Mouse (Mus musculus): Measurements from ENCODE around the gene Bhlhe40. TPM values are rescaled to one million over a fixed set of nuclear protein-coding genes. Genes with fewer than 3 reads are reported as not detected.

Bhlhe40 gene
- polyA plus RNA-seq (2014; fragmentation: Nextera tagmentation; extraction: Ambion mirVana): 2.1 and 3.0 TPM in 2 replicates

- peak within 1 kb of the TSS; percentile 75 for H3K27ac ChIP-seq (ENCODE audit: low read depth, low read length)
- no peaks in the 10 kb centered on the region for H3K36me3 ChIP-seq (ENCODE audit: control insufficient read depth, insufficient read depth, low read length)
- no peaks in the 10 kb centered on the region; the same call in 1 of the 2 replicates for H3K4me1 ChIP-seq (replicated peaks; ENCODE audit: control insufficient read depth, insufficient read depth, low read length)
- peak; percentile 73 for ATAC-seq (ENCODE audit: low FRiP score)
- peak within 1 kb of the TSS; percentile 58 for H3K4me3 ChIP-seq (ENCODE audit: low read depth, low read length)
- H3K27me3 ChIP-seq (ENCODE audit: control insufficient read depth, insufficient read depth, low read length): peaks cover 10% of the 10 kb centered on the region
- WGBS: under 1% methylated on average over 15 of the region's 43 CpGs
- H3K9ac ChIP-seq (ENCODE audit: low read depth, low read length): peak within 1 kb of the TSS; percentile 35
- DNase-seq (ENCODE audit: low spot score): peak; percentile 70
- H3K4me2 ChIP-seq (replicated peaks; ENCODE audit: low read depth, low read length): peak within 1 kb of the TSS; percentile 100
- no peaks in the 10 kb centered on the region for H3K9me3 ChIP-seq (ENCODE audit: control insufficient read depth, low read length)
Measured at GRCm38 (mm10) chr6:108660206-108660877, at the start of gene Bhlhe40. Gene Bhlhe40, plus strand, starts transcription at chr6:108660629.

- Histone ChIP-seq H3K4me2 (replicated peaks; ENCODE audit: low read depth, low read length) (no peak overlapping the region), H3K27ac (ENCODE audit: low read depth, low read length) (no peak overlapping the region), H3K4me1 (replicated peaks; ENCODE audit: control insufficient read depth, insufficient read depth, low read length) (no peaks in the 10 kb centered on the region), H3K9ac (ENCODE audit: low read depth, low read length) (no peak overlapping the region), H3K27me3 (ENCODE audit: control insufficient read depth, insufficient read depth, low read length) (no peaks in the 10 kb centered on the region), H3K4me3 (ENCODE audit: low read depth, low read length) (no peak overlapping the region), H3K36me3 (ENCODE audit: control insufficient read depth, insufficient read depth, low read length) (no peaks in the 10 kb centered on the region), H3K9me3 (ENCODE audit: control insufficient read depth, low read length) (no peaks in the 10 kb centered on the region)
- WGBS: 69% methylated on average over 3 of the region's 3 CpGs
- ATAC-seq (ENCODE audit: low FRiP score) (no peak), DNase-seq (ENCODE audit: low spot score) (no peak)
Measured at GRCm38 (mm10) chr6:108611663-108612062, 48.8 kb upstream of the Bhlhe40 start.

GRCm38 (mm10) chr6:108618025-108618424 lies 42.4 kb upstream of the Bhlhe40 start:
- no peaks in the 10 kb centered on the region for H3K27me3 ChIP-seq (ENCODE audit: control insufficient read depth, insufficient read depth, low read length)
- ATAC-seq (ENCODE audit: low FRiP score): no peak
- 90% methylated on average over 10 of the region's 10 CpGs for WGBS

DNA sequence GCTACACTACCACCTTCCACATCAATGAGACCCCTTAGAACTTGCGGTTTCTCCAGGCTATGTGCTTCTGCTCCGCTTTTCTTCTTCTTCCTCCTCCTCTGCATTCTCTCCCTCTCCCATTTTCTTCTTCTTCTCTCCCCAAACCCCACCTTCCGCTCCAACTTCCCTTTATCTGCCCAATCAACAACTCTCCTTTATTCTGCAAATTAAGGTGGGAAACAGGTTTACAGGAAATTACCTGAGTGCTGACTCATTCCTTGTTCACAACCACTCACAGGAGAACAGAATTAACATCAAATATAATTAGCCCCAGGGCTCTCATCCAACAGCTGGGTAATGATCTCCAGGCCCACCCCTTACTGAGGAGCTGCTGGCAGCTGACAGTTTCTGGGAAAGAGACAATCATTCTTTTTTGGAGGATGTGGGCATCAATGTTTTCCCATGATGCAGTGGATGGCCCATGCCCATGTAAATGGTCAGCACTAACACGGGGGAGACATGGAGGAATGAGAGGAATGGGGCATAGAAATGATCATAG lies 37.3 kb upstream of the Bhlhe40 start:
- no peak overlapping the region for H3K4me3 ChIP-seq (ENCODE audit: low read depth, low read length)
- H3K27me3 ChIP-seq (ENCODE audit: control insufficient read depth, insufficient read depth, low read length): no peaks in the 10 kb centered on the region
- H3K36me3 ChIP-seq (ENCODE audit: control insufficient read depth, insufficient read depth, low read length): no peaks in the 10 kb centered on the region
- DNase-seq (ENCODE audit: low spot score): no peak
- H3K9ac ChIP-seq (ENCODE audit: low read depth, low read length): no peak overlapping the region
- ATAC-seq (ENCODE audit: low FRiP score): no peak
- no peak overlapping the region for H3K27ac ChIP-seq (ENCODE audit: low read depth, low read length)
- no peaks in the 10 kb centered on the region for H3K4me1 ChIP-seq (replicated peaks; ENCODE audit: control insufficient read depth, insufficient read depth, low read length)
- H3K4me2 ChIP-seq (replicated peaks; ENCODE audit: low read depth, low read length): no peak overlapping the region
- WGBS: 89% methylated on average over 4 of the region's 4 CpGs
- H3K9me3 ChIP-seq (ENCODE audit: control insufficient read depth, low read length): no peaks in the 10 kb centered on the region

More at GRCm38 (mm10) chr6:108618025-108618424, 42.4 kb upstream of the Bhlhe40 start:
- no peak overlapping the region for H3K27ac ChIP-seq (ENCODE audit: low read depth, low read length)
- DNase-seq (ENCODE audit: low spot score): no peak
- no peaks in the 10 kb centered on the region for H3K4me1 ChIP-seq (replicated peaks; ENCODE audit: control insufficient read depth, insufficient read depth, low read length)
- H3K4me2 ChIP-seq (replicated peaks; ENCODE audit: low read depth, low read length): no peak overlapping the region
- H3K9me3 ChIP-seq (ENCODE audit: control insufficient read depth, low read length): no peaks in the 10 kb centered on the region
- no peak overlapping the region for H3K4me3 ChIP-seq (ENCODE audit: low read depth, low read length)
- no peak overlapping the region for H3K9ac ChIP-seq (ENCODE audit: low read depth, low read length)
- no peaks in the 10 kb centered on the region for H3K36me3 ChIP-seq (ENCODE audit: control insufficient read depth, insufficient read depth, low read length)

- Histone ChIP-seq H3K36me3 (ENCODE audit: control insufficient read depth, insufficient read depth, low read length) (no peaks in the 10 kb centered on the region), H3K9me3 (ENCODE audit: control insufficient read depth, low read length) (no peaks in the 10 kb centered on the region), H3K27me3 (ENCODE audit: control insufficient read depth, insufficient read depth, low read length) (no peaks in the 10 kb centered on the region), H3K4me3 (ENCODE audit: low read depth, low read length) (no peak overlapping the region), H3K4me2 (replicated peaks; ENCODE audit: low read depth, low read length) (no peak overlapping the region), H3K9ac (ENCODE audit: low read depth, low read length) (no peak overlapping the region), H3K4me1 (replicated peaks; ENCODE audit: control insufficient read depth, insufficient read depth, low read length) (no peaks in the 10 kb centered on the region), H3K27ac (ENCODE audit: low read depth, low read length) (no peak overlapping the region)
- no peak for DNase-seq (ENCODE audit: low spot score)
- 92% methylated on average over 4 of the region's 4 CpGs for WGBS
- ATAC-seq (ENCODE audit: low FRiP score): no peak
Measured at GRCm38 (mm10) chr6:108624915-108625314, 35.5 kb upstream of the Bhlhe40 start.

DNA sequence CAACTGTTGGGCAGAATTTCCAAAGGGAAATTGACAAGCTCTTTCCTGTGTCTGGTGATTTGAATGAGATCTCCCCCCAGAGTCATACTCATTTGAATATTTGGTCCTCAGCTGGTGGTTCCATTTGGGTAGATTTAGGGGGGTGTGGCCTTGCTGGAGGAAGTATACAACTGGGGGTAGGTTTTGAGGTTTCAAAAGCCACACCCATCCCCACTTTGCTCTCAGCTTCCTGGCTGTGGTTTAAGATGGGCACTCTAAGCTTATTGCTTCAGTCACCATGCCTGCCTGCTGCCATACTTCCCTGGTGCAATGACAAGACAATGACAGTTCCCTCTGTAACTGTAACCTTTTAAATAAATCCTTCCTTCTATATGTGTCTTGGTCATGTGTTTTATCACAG lies 29.7 kb upstream of the Bhlhe40 start:
- Histone ChIP-seq H3K4me3 (ENCODE audit: low read depth, low read length) (no peak overlapping the region), H3K27me3 (ENCODE audit: control insufficient read depth, insufficient read depth, low read length) (no peaks in the 10 kb centered on the region), H3K4me1 (replicated peaks; ENCODE audit: control insufficient read depth, insufficient read depth, low read length) (no peaks in the 10 kb centered on the region), H3K27ac (ENCODE audit: low read depth, low read length) (no peak overlapping the region), H3K36me3 (ENCODE audit: control insufficient read depth, insufficient read depth, low read length) (no peaks in the 10 kb centered on the region), H3K4me2 (replicated peaks; ENCODE audit: low read depth, low read length) (no peak overlapping the region), H3K9ac (ENCODE audit: low read depth, low read length) (no peak overlapping the region), H3K9me3 (ENCODE audit: control insufficient read depth, low read length) (no peaks in the 10 kb centered on the region)
- ATAC-seq (ENCODE audit: low FRiP score) (no peak), DNase-seq (ENCODE audit: low spot score) (no peak)

DNA sequence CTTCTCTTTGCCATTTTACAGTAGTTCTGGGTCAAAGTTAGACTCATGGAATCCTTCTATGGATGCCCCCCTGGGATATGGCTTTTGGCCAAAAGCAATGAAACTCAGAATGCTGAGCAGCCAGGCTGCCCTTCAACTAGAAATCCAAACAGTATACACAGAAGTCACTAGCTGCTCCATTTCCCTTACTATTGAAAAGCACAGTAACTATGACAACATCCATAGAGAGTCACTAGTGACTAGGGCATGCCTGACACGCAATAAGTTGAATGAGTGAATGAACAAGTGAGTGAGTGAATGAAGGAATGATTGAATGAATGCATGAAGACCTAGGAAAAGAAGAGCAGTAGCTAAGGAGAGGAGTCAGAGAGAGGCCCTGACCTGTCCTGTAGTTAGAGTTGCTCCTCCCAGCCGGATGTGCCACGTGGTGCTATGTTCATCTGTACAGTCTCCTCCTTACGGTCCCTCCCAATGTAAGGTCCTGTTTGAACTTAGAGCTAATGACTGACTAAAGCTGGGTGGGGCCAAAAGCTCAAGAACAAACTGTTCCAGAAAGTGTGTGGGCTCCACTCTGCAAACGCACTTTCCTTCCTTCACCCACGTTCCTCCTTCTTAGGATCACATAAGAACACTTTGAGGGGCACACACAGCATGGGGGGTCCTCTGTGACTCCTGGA lies 22.1 kb upstream of the Bhlhe40 start:
- Histone ChIP-seq H3K4me2 (replicated peaks; ENCODE audit: low read depth, low read length) (no peak overlapping the region), H3K4me3 (ENCODE audit: low read depth, low read length) (no peak overlapping the region), H3K9me3 (ENCODE audit: control insufficient read depth, low read length) (no peaks in the 10 kb centered on the region), H3K9ac (ENCODE audit: low read depth, low read length) (no peak overlapping the region), H3K27ac (ENCODE audit: low read depth, low read length) (no peak overlapping the region), H3K4me1 (replicated peaks; ENCODE audit: control insufficient read depth, insufficient read depth, low read length) (no peaks in the 10 kb centered on the region), H3K27me3 (ENCODE audit: control insufficient read depth, insufficient read depth, low read length) (no peaks in the 10 kb centered on the region), H3K36me3 (ENCODE audit: control insufficient read depth, insufficient read depth, low read length) (no peaks in the 10 kb centered on the region)
- no peak for DNase-seq (ENCODE audit: low spot score)
- 89% methylated on average over 6 of the region's 6 CpGs for WGBS
- ATAC-seq (ENCODE audit: low FRiP score): no peak

DNA sequence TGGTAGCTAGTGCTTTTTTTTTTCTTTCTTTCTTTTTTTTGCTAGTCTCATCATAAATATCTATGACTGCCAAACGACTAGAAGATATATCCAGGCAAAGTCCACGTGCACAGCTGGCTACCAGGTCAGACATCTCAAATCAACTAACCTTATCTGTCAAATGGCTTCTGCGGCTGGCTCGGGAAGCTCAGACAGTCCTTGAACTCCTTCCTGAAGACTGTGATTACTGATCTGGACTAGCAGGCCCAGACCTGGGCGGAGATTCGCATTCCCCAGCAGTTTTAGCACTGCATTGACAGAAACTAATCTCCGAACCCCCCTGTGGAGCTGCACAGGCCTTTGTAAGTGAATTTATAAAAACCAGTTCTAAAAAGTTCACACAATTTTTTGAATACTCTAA lies 18.4 kb upstream of the Bhlhe40 start:
- H3K4me2 ChIP-seq (replicated peaks; ENCODE audit: low read depth, low read length): no peak overlapping the region
- ATAC-seq (ENCODE audit: low FRiP score) (no peak), DNase-seq (ENCODE audit: low spot score) (no peak)
- H3K27me3 ChIP-seq (ENCODE audit: control insufficient read depth, insufficient read depth, low read length): no peaks in the 10 kb centered on the region
- no peak overlapping the region for H3K4me3 ChIP-seq (ENCODE audit: low read depth, low read length)
- no peaks in the 10 kb centered on the region for H3K9me3 ChIP-seq (ENCODE audit: control insufficient read depth, low read length)
- no peaks in the 10 kb centered on the region for H3K4me1 ChIP-seq (replicated peaks; ENCODE audit: control insufficient read depth, insufficient read depth, low read length)
- WGBS: 82% methylated on average over 7 of the region's 7 CpGs
- no peak overlapping the region for H3K27ac ChIP-seq (ENCODE audit: low read depth, low read length)
- H3K36me3 ChIP-seq (ENCODE audit: control insufficient read depth, insufficient read depth, low read length): no peaks in the 10 kb centered on the region
- no peak overlapping the region for H3K9ac ChIP-seq (ENCODE audit: low read depth, low read length)

DNA sequence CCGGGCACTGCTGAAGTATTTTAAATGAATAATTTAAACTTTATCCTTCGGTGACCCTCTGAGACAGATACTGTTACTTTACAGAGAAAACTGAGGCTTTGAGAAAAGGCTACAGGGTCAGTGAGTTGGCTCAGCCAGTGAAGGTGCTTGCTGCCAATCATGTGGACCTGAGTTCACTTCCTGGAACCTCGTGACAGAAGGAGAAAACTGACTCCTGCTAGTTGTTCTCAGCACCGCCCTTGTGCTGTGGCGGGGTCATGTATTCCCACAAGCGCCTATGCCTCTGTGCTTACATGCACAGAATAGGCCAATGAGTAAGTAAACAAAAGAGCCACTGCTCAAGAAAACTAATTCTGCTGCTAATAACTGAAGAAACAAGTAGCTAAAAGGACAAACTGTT lies 17.4 kb upstream of the Bhlhe40 start:
- ATAC-seq (ENCODE audit: low FRiP score) (no peak), DNase-seq (ENCODE audit: low spot score) (no peak)
- Histone ChIP-seq H3K4me3 (ENCODE audit: low read depth, low read length) (no peak overlapping the region), H3K9me3 (ENCODE audit: control insufficient read depth, low read length) (no peaks in the 10 kb centered on the region), H3K27me3 (ENCODE audit: control insufficient read depth, insufficient read depth, low read length) (no peaks in the 10 kb centered on the region), H3K36me3 (ENCODE audit: control insufficient read depth, insufficient read depth, low read length) (no peaks in the 10 kb centered on the region), H3K27ac (ENCODE audit: low read depth, low read length) (no peak overlapping the region), H3K9ac (ENCODE audit: low read depth, low read length) (no peak overlapping the region), H3K4me1 (replicated peaks; ENCODE audit: control insufficient read depth, insufficient read depth, low read length) (no peaks in the 10 kb centered on the region), H3K4me2 (replicated peaks; ENCODE audit: low read depth, low read length) (no peak overlapping the region)
- WGBS: 63% methylated on average over 6 of the region's 6 CpGs
